Mouse (Mus musculus): ENCODE measurements at regions not wholly inside any gene's neighbourhood (a gene's known extent, or its start where the extent isn't known, plus 50 kb on each side); places are given as distances from the start of the nearest gene placed in this dataset.

- H3K4me1 ChIP-seq (ENCODE audit: control insufficient read depth, insufficient read depth, low read length): no peaks in the 10 kb centered on the region
- H3K4me3 ChIP-seq (ENCODE audit: insufficient read depth, low read length): no peak overlapping the region
- no peak overlapping the region for H3K27ac ChIP-seq (ENCODE audit: insufficient read depth, low read length)
- TF ChIP-seq POLR2A (IDR thresholded peaks at IDR 0.05; ENCODE audit: low read depth, low read length) (no peak), CTCF (IDR thresholded peaks at IDR 0.05; ENCODE audit: borderline replicate concordance, insufficient read depth, low read length) (no peak)
Measured at GRCm38 (mm10) chr4:97132650-97133049, 50.3 kb downstream of the Gm10192 start.

DNA sequence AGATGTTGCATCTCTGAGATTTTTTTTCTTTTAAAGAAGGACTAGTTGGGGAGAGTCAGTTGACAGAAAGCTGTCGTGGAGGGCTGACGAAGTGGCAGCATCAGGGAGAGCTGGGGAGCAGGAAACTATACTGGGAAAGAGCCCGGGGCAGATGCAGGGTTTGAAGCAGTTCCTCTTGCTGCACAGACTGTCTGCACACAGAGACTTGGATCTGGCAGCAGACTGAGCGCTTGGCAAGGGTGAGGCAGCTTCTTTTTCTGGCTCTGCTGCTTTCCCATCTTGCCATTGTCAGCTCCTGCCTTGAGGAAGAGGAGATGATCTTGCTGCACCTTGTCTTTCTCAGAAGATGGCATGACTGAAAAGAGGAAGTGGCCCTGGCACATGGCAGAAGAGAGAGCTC is 55.2 kb downstream of the Gm10192 start:
- Histone ChIP-seq H3K4me1 (ENCODE audit: control insufficient read depth, insufficient read depth, low read length) (no peaks in the 10 kb centered on the region), H3K4me3 (ENCODE audit: insufficient read depth, low read length) (no peak overlapping the region), H3K27ac (ENCODE audit: insufficient read depth, low read length) (no peak overlapping the region)
- TF ChIP-seq POLR2A (IDR thresholded peaks at IDR 0.05; ENCODE audit: low read depth, low read length) (no peak), CTCF (IDR thresholded peaks at IDR 0.05; ENCODE audit: borderline replicate concordance, insufficient read depth, low read length) (no peak)

- Histone ChIP-seq H3K4me3 (ENCODE audit: insufficient read depth, low read length) (no peak overlapping the region), H3K4me1 (ENCODE audit: control insufficient read depth, insufficient read depth, low read length) (no peaks in the 10 kb centered on the region), H3K27ac (ENCODE audit: insufficient read depth, low read length) (no peak overlapping the region)
- TF ChIP-seq POLR2A (IDR thresholded peaks at IDR 0.05; ENCODE audit: low read depth, low read length) (no peak), CTCF (IDR thresholded peaks at IDR 0.05; ENCODE audit: borderline replicate concordance, insufficient read depth, low read length) (no peak)
Measured at GRCm38 (mm10) chr4:97123861-97124260, 59.1 kb downstream of the Gm10192 start.

DNA sequence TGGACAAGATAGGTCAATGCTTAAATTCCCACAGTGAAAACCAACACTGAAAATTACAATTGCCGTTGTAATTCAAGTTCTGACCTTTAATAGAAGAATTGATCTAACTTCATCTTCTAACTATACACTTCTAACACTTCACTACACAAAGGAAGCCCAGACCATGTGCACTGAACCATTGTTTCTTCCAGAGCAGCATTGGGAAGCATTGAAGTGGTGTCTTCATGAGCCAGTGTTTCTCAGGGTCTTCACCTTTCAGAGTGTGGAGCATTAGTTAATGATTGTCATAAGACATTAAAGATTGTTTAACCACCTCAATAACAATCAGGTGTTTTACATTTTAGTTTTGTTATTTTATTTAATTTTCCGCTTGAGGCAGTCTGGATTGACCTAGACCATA is 61.0 kb downstream of the Gm10192 start:
- TF ChIP-seq POLR2A (IDR thresholded peaks at IDR 0.05; ENCODE audit: low read depth, low read length) (no peak), CTCF (IDR thresholded peaks at IDR 0.05; ENCODE audit: borderline replicate concordance, insufficient read depth, low read length) (no peak)
- Histone ChIP-seq H3K4me1 (ENCODE audit: control insufficient read depth, insufficient read depth, low read length) (no peaks in the 10 kb centered on the region), H3K4me3 (ENCODE audit: insufficient read depth, low read length) (no peak overlapping the region), H3K27ac (ENCODE audit: insufficient read depth, low read length) (no peak overlapping the region)

GRCm38 (mm10) chr4:97119459-97119858 is 63.5 kb downstream of the Gm10192 start:
- Histone ChIP-seq H3K4me1 (ENCODE audit: control insufficient read depth, insufficient read depth, low read length) (no peaks in the 10 kb centered on the region), H3K27ac (ENCODE audit: insufficient read depth, low read length) (no peak overlapping the region), H3K4me3 (ENCODE audit: insufficient read depth, low read length) (no peak overlapping the region)
- TF ChIP-seq POLR2A (IDR thresholded peaks at IDR 0.05; ENCODE audit: low read depth, low read length): no peak
- TF ChIP-seq CTCF (IDR thresholded peaks at IDR 0.05; ENCODE audit: borderline replicate concordance, insufficient read depth, low read length): no peak

DNA sequence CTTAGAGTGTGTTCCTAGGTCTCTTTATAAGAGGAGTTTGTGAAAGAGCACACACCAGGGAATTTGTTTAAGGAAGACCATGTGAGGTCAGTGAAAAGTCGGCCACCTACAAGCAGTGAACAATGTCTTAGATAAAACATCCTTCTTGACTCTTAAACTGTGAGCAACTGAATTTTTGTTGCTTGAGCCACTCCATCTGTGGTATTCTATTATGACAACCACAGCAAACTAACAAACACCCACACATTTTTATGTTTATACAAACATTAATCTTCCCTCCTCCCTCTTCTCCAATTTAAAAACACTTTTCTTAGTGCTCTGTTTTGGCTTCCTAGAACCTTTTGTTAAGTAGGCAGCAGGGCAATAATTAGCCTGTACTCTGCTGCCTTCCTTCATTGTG is 66.0 kb downstream of the Gm10192 start:
- TF ChIP-seq POLR2A (IDR thresholded peaks at IDR 0.05; ENCODE audit: low read depth, low read length): no peak
- no peak for TF ChIP-seq CTCF (IDR thresholded peaks at IDR 0.05; ENCODE audit: borderline replicate concordance, insufficient read depth, low read length)
- H3K4me1 ChIP-seq (ENCODE audit: control insufficient read depth, insufficient read depth, low read length): no peaks in the 10 kb centered on the region
- H3K27ac ChIP-seq (ENCODE audit: insufficient read depth, low read length): no peak overlapping the region
- no peak overlapping the region for H3K4me3 ChIP-seq (ENCODE audit: insufficient read depth, low read length)

GRCm38 (mm10) chr4:97102752-97103052 is 80.3 kb downstream of the Gm10192 start:
- no peak for TF ChIP-seq CTCF (IDR thresholded peaks at IDR 0.05; ENCODE audit: borderline replicate concordance, insufficient read depth, low read length)
- TF ChIP-seq POLR2A (IDR thresholded peaks at IDR 0.05; ENCODE audit: low read depth, low read length): no peak
- H3K27ac ChIP-seq (ENCODE audit: insufficient read depth, low read length): no peak overlapping the region
- no peak overlapping the region for H3K4me3 ChIP-seq (ENCODE audit: insufficient read depth, low read length)
- no peaks in the 10 kb centered on the region for H3K4me1 ChIP-seq (ENCODE audit: control insufficient read depth, insufficient read depth, low read length)

GRCm38 (mm10) chr4:97101911-97102751 is 80.8 kb downstream of the Gm10192 start:
- H3K4me3 ChIP-seq (ENCODE audit: insufficient read depth, low read length): no peak overlapping the region
- no peak overlapping the region for H3K27ac ChIP-seq (ENCODE audit: insufficient read depth, low read length)
- TF ChIP-seq CTCF (IDR thresholded peaks at IDR 0.05; ENCODE audit: borderline replicate concordance, insufficient read depth, low read length) (no peak), POLR2A (IDR thresholded peaks at IDR 0.05; ENCODE audit: low read depth, low read length) (no peak)
- no peaks in the 10 kb centered on the region for H3K4me1 ChIP-seq (ENCODE audit: control insufficient read depth, insufficient read depth, low read length)

DNA sequence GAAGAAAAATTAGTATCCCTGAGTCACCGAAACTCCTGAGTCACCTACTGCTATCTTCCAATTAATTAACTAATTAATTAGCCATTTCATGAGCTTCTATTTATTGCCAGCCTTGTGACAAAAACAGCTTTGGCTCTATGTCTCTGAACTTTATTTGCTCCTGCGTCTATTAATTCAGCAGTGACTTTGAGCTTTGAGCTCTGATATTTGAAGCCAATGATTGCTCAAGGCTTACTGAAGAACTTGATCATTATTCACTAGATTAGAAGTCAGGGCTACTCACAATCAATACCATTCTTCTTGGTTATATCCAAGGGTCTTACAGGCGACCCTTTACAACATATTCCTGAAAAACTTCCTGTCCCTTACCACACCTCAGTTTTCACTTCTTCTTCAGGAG is 83.2 kb downstream of the Gm10192 start:
- no peaks in the 10 kb centered on the region for H3K4me1 ChIP-seq (ENCODE audit: control insufficient read depth, insufficient read depth, low read length)
- no peak overlapping the region for H3K27ac ChIP-seq (ENCODE audit: insufficient read depth, low read length)
- H3K4me3 ChIP-seq (ENCODE audit: insufficient read depth, low read length): no peak overlapping the region
- TF ChIP-seq CTCF (IDR thresholded peaks at IDR 0.05; ENCODE audit: borderline replicate concordance, insufficient read depth, low read length) (no peak), POLR2A (IDR thresholded peaks at IDR 0.05; ENCODE audit: low read depth, low read length) (no peak)

- Histone ChIP-seq H3K4me3 (ENCODE audit: insufficient read depth, low read length) (no peak overlapping the region), H3K27ac (ENCODE audit: insufficient read depth, low read length) (no peak overlapping the region), H3K4me1 (ENCODE audit: control insufficient read depth, insufficient read depth, low read length) (no peaks in the 10 kb centered on the region)
- TF ChIP-seq POLR2A (IDR thresholded peaks at IDR 0.05; ENCODE audit: low read depth, low read length) (no peak), CTCF (IDR thresholded peaks at IDR 0.05; ENCODE audit: borderline replicate concordance, insufficient read depth, low read length) (no peak)
Measured at GRCm38 (mm10) chr4:97093576-97093975, 89.4 kb downstream of the Gm10192 start.

Measured in embryonic fibroblast, embryonic 13.5 days (primary cell).